Mouse (Mus musculus) inflammation-experienced regulatory T-cells, adult 16 weeks (primary cell): ENCODE measurements around the gene Ube2cbp. TPM values are rescaled to one million over a fixed set of nuclear protein-coding genes. Genes with fewer than 3 reads are reported as not detected.

Experiments used
- polyA plus RNA-seq: library from polyadenylated mRNA; unstranded; fragments of 100-300 nt; shearing (Covaris generic); gene quantifications from one replicate; pipeline ENCODE4 v1.2.1, GENCODE M21; 2017

The Ube2cbp gene
- 4.5 TPM for polyA plus RNA-seq

DNA sequence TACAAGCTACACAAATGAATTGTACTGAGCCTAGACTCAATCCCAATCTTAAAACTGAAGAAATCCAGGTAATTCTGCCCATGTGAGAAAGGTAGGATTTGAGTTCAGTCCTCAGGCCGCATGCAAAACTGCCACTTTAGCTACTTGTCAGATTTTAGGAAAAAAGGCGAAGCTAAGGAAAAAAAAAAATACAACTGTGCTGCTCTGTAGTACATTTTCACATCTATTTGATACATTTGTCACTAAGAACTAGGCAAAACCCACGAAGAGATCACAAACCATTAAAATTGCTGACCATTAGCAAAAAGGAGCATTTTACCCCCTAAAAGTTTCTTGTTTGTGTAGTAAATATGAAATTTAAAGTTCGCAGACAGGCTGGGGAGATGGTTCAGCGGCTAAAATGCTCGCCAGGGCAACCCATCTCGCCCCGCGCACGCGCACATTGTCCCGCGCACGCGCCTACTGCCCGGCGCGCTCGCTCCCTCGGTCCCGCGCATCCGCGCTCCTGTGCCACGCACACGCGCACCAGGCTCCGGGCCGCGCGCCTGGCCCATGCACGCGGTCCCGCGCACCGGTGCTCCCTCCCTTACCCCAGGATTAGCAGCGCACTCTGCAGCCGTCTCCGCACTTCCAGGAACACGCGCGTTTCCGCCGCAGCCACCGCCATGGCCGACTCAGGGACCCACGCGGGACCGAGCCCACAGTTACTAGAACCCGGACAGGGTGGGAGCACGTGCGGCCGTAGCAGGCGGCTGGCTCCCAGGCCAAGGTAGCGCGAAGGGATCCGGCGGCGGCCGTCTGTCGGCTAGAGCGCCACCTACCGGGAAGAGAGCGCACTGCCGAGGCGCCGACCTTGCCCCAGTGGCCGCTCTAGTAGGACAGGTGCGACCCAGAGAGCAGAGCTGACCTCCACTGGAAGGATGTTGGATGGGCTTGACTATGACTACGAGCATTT lies at the start of gene Ube2cbp:
Gene Ube2cbp (minus strand): TSS at position 800 of the 955 bp plus-strand sequence.

DNA sequence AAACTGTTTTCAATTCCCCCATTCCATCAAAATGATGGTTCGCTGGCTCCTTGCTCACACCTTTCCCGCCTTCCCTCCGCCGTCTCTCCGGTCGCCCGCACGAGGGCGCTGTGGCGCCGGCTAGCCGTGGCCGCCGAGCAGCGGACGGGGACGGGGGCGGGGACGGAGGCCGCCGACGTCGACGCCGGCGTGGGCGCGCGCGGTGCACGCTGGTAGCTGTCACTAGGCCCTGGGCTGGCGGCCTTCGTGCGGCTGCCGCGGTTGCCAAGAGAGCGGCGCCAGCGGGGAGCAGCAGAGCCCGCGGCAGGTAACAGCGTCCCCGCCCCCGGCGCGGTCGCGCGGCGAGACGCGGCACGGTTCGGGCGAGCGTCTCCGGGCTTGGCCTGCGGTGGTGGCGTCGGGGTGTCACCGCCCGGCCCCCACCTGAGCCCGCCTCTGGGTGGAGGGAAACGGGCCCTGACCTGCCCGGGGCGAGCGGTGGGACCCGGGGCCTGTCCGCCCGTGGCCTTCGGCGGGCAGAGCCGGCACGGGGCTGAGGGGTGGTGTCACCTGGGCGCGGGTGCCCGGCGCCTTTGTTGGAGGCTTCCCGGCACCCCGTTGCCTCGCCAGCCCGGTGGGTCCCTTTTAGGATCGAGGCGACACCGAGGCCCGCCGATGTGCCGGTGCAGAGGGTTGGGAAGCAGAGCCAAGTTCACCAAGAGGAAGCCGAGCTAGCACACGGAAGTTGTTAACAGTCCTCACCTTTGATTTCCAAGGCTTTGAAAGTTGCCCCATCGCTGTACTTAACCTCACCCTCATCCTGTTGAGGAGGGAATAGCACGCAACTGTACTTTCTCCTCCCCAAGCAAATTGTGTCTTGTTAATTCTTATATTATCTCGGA lies 2.5 kb upstream of the Ube2cbp start, which contains the start of gene Dop1a:
Gene Dop1a (plus strand): TSS at position 165 of the 881 bp plus-strand sequence.

Other genes with a start within 250 kb of the Ube2cbp start
- 43.4 TPM for gene Dop1a, start 2.2 kb upstream of the Ube2cbp start, polyA plus RNA-seq
- gene Pgm3, start 106.9 kb upstream of the Ube2cbp start, polyA plus RNA-seq = 24.2 TPM
- 6.1 TPM for gene Rwdd2a, start 107.0 kb upstream of the Ube2cbp start, polyA plus RNA-seq
- not detected for gene Me1, start 231.0 kb upstream of the Ube2cbp start, polyA plus RNA-seq